Mouse (Mus musculus): ENCODE results near the gene Ppp2r2d. TPM values are rescaled to one million over a fixed set of nuclear protein-coding genes. Genes with fewer than 3 reads are reported as not detected.

Ppp2r2d gene
- polyA plus RNA-seq, 1 experiment = not detected

GRCm38 (mm10) chr7:138850083-138850482 is 4.2 kb downstream of the Ppp2r2d start:
- Histone ChIP-seq H3K4me3 (ENCODE audit: insufficient read depth, low read depth, low read length) (no peak overlapping the region), H3K27ac (ENCODE audit: insufficient read depth, low read depth, low read length) (no peak overlapping the region), H3K4me1 (ENCODE audit: control insufficient read depth, insufficient read depth, low read length) (peaks cover 9% of the 10 kb centered on the region)
- TF ChIP-seq POLR2A (IDR thresholded peaks at IDR 0.05; ENCODE audit: insufficient read depth, low read depth, low read length) (no peak), CTCF (IDR thresholded peaks at IDR 0.05; ENCODE audit: insufficient read depth, low read depth, low read length) (no peak)

DNA sequence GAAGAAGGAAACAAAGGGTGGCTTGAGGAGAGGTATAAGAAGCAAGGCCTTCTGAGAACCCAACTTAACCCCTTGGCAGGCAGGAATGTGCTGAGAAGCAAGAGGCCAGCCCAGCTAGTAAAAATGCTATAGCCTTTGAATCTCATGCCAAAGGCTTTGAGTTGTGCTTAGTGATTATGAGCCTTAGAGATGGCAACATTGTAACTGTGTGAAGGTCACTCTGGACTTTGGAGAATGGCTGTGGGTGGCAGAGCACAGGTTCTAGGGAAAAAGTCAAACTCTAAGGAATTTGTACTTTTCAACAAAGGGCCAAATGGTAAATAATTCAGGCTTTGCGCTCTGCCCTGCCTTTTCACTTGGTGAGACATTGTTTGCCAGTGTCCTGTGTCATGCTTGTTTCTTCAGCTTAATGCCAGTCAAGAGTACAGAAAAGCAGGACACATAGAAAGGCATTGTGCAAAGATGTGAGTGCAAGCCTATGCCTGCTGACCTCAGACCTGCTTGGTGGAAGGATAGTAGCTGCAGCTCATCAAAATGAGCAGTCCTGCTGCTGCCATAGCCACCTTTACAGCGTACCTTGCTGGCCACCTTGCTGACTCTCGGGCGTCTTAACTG is 7.6 kb downstream of the Ppp2r2d start:
- no peak overlapping the region for H3K4me3 ChIP-seq (ENCODE audit: insufficient read depth, low read depth, low read length)
- no peak for TF ChIP-seq CTCF (IDR thresholded peaks at IDR 0.05; ENCODE audit: insufficient read depth, low read depth, low read length)
- no peak for TF ChIP-seq POLR2A (IDR thresholded peaks at IDR 0.05; ENCODE audit: insufficient read depth, low read depth, low read length)
- H3K4me1 ChIP-seq (ENCODE audit: control insufficient read depth, insufficient read depth, low read length) = peaks cover 7% of the 10 kb centered on the region
- no peak overlapping the region for H3K27ac ChIP-seq (ENCODE audit: insufficient read depth, low read depth, low read length)
- WGBS = 93% methylated on average over 4 of the region's 4 CpGs

DNA sequence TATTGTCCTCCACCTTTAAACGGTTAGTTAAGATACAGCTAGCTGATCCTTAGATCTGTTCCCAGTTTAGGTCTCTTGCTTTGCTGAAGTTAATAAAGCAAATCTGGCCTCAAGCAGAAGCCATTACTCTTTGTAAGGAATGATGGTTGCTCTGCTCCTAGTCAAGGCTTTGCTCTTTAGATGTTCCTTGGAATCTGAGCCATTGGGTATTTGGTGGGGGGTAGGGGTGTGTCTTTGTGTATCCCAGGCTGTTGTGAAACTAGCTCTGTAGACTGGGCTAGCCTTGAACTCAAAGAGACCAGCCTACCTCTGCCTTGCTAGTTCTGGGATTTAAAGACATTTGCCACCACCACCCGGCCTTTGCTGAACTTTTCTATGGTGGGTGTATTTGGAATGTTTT is 8.3 kb downstream of the Ppp2r2d start:
- TF ChIP-seq POLR2A (IDR thresholded peaks at IDR 0.05; ENCODE audit: insufficient read depth, low read depth, low read length) (no peak), CTCF (IDR thresholded peaks at IDR 0.05; ENCODE audit: insufficient read depth, low read depth, low read length) (no peak)
- Histone ChIP-seq H3K4me1 (ENCODE audit: control insufficient read depth, insufficient read depth, low read length) (peaks cover 7% of the 10 kb centered on the region), H3K27ac (ENCODE audit: insufficient read depth, low read depth, low read length) (no peak overlapping the region), H3K4me3 (ENCODE audit: insufficient read depth, low read depth, low read length) (no peak overlapping the region)
- 88% methylated on average over 2 of the region's 2 CpGs for WGBS

- Histone ChIP-seq H3K27ac (ENCODE audit: insufficient read depth, low read depth, low read length) (no peak overlapping the region), H3K4me1 (ENCODE audit: control insufficient read depth, insufficient read depth, low read length) (peaks cover 7% of the 10 kb centered on the region), H3K4me3 (ENCODE audit: insufficient read depth, low read depth, low read length) (no peak overlapping the region)
- TF ChIP-seq POLR2A (IDR thresholded peaks at IDR 0.05; ENCODE audit: insufficient read depth, low read depth, low read length) (no peak), CTCF (IDR thresholded peaks at IDR 0.05; ENCODE audit: insufficient read depth, low read depth, low read length) (no peak)
- 35% methylated on average over 2 of the region's 2 CpGs for WGBS
Measured at GRCm38 (mm10) chr7:138856670-138857069, 10.8 kb downstream of the Ppp2r2d start.

DNA sequence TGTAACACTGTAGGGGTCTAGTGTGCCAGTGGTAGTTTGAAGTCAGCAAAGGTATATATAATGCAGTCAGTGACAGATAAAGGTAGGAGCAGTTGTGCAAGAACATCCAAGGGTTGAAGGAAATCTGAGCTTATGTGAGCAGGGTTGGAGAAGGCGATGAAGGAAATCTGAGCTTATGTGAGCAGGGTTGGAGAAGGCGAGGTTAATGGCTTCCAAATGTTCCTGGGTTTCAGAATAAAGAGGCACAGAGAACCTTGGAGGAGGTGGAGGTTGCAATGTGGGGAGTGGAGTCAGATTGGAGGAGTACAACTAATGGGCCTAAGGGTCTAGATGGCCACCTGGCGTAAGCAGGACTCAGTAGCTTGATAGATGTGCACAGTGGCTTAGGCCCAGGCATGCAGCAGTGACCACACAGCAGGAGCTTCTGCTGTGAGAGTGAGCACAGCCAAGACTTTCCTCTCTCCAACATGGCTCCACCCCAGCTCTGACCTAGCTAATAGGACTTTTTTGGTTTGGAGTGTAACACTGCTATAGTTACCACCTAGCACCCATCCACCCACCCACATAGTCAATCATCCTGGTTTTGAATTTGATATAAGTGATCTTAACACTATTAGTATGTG is 18.2 kb downstream of the Ppp2r2d start:
- no peak overlapping the region for H3K4me3 ChIP-seq (ENCODE audit: insufficient read depth, low read depth, low read length)
- H3K27ac ChIP-seq (ENCODE audit: insufficient read depth, low read depth, low read length) = no peak overlapping the region
- no peak for TF ChIP-seq CTCF (IDR thresholded peaks at IDR 0.05; ENCODE audit: insufficient read depth, low read depth, low read length)
- TF ChIP-seq POLR2A (IDR thresholded peaks at IDR 0.05; ENCODE audit: insufficient read depth, low read depth, low read length) = no peak
- H3K4me1 ChIP-seq (ENCODE audit: control insufficient read depth, insufficient read depth, low read length) = peaks cover 4% of the 10 kb centered on the region; the same call in 1 of the 2 replicates
- WGBS = 91% methylated on average over 3 of the region's 3 CpGs

DNA sequence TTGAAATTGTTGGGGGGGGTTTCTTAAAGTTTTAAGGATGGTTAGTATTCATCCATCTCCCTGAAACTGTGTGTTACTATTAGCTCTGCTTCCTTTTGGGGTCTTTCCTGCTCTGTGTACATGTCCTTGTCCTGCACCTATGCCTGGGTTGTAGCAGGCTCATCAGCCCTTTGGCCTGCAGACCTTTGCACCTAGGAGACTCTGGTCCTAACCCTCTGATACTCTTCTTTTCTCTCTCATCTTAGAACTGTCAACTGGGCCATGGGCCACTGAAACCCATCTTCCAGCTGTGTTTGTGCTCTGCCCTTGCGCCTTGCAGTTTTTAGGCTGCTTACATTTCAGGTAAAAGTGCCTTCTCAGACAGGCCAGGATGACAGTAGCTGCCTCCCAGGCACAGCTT is 18.9 kb downstream of the Ppp2r2d start:
- TF ChIP-seq POLR2A (IDR thresholded peaks at IDR 0.05; ENCODE audit: insufficient read depth, low read depth, low read length) (no peak), CTCF (IDR thresholded peaks at IDR 0.05; ENCODE audit: insufficient read depth, low read depth, low read length) (no peak)
- Histone ChIP-seq H3K27ac (ENCODE audit: insufficient read depth, low read depth, low read length) (no peak overlapping the region), H3K4me1 (ENCODE audit: control insufficient read depth, insufficient read depth, low read length) (peaks cover 4% of the 10 kb centered on the region; the same call in 1 of the 2 replicates), H3K4me3 (ENCODE audit: insufficient read depth, low read depth, low read length) (no peak overlapping the region)
- 100% methylated on average over 1 of the region's 1 CpGs for WGBS

DNA sequence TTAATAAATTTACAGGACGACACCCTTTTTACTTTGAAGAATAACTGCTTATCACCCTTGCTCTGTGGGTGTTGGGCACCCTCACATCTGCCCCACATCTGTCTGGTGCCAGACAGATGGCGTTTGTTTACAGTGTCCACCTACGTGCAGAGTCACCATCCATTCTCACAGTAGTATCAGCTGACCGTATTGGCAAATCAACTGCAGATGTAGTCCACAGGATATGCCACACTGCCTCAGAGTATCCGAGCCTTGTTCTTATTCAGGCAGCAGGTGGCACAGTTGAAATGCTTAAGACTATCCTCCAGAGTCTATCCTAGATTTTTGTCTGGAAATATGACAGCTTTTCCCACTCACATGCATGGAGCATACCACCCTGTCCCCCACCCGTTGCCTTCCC is 21.4 kb downstream of the Ppp2r2d start:
- WGBS = 67% methylated on average over 6 of the region's 6 CpGs
- TF ChIP-seq POLR2A (IDR thresholded peaks at IDR 0.05; ENCODE audit: insufficient read depth, low read depth, low read length) (no peak), CTCF (IDR thresholded peaks at IDR 0.05; ENCODE audit: insufficient read depth, low read depth, low read length) (no peak)
- Histone ChIP-seq H3K4me3 (ENCODE audit: insufficient read depth, low read depth, low read length) (no peak overlapping the region), H3K27ac (ENCODE audit: insufficient read depth, low read depth, low read length) (no peak overlapping the region), H3K4me1 (ENCODE audit: control insufficient read depth, insufficient read depth, low read length) (peaks cover 4% of the 10 kb centered on the region; the same call in 1 of the 2 replicates)

- Histone ChIP-seq H3K4me3 (ENCODE audit: insufficient read depth, low read depth, low read length) (no peak overlapping the region), H3K4me1 (ENCODE audit: control insufficient read depth, insufficient read depth, low read length) (peaks cover 4% of the 10 kb centered on the region; the same call in 1 of the 2 replicates), H3K27ac (ENCODE audit: insufficient read depth, low read depth, low read length) (no peak overlapping the region)
- TF ChIP-seq POLR2A (IDR thresholded peaks at IDR 0.05; ENCODE audit: insufficient read depth, low read depth, low read length) (no peak), CTCF (IDR thresholded peaks at IDR 0.05; ENCODE audit: insufficient read depth, low read depth, low read length) (no peak)
- 93% methylated on average over 4 of the region's 4 CpGs for WGBS
Measured at GRCm38 (mm10) chr7:138868316-138868715, 22.4 kb downstream of the Ppp2r2d start.

GRCm38 (mm10) chr7:138872956-138873355 is 27.1 kb downstream of the Ppp2r2d start:
- WGBS = 87% methylated on average over 3 of the region's 3 CpGs
- TF ChIP-seq POLR2A (IDR thresholded peaks at IDR 0.05; ENCODE audit: insufficient read depth, low read depth, low read length) (no peak), CTCF (IDR thresholded peaks at IDR 0.05; ENCODE audit: insufficient read depth, low read depth, low read length) (no peak)
- no peak overlapping the region for H3K4me3 ChIP-seq (ENCODE audit: insufficient read depth, low read depth, low read length)
- no peaks in the 10 kb centered on the region for H3K4me1 ChIP-seq (ENCODE audit: control insufficient read depth, insufficient read depth, low read length)
- H3K27ac ChIP-seq (ENCODE audit: insufficient read depth, low read depth, low read length) = no peak overlapping the region
